Mouse (Mus musculus): ENCODE results near the gene Scrg1.

GRCm38 (mm10) chr8:57462839-57463238, 7.1 kb downstream of the Scrg1 start:
- no peak for TF ChIP-seq POLR2A (IDR thresholded peaks at IDR 0.05; ENCODE audit: borderline replicate concordance, insufficient read depth, low read length)
- no peak for TF ChIP-seq CTCF (IDR thresholded peaks at IDR 0.05; ENCODE audit: borderline replicate concordance, insufficient read depth, low read depth, low read length)
